Mouse (Mus musculus): Measurements from ENCODE around the gene Rhpn2. TPM values are rescaled to one million over a fixed set of nuclear protein-coding genes. Genes with fewer than 3 reads are reported as not detected.

The Rhpn2 gene
- polyA plus RNA-seq, 1 experiment: 0.08 TPM

DNA sequence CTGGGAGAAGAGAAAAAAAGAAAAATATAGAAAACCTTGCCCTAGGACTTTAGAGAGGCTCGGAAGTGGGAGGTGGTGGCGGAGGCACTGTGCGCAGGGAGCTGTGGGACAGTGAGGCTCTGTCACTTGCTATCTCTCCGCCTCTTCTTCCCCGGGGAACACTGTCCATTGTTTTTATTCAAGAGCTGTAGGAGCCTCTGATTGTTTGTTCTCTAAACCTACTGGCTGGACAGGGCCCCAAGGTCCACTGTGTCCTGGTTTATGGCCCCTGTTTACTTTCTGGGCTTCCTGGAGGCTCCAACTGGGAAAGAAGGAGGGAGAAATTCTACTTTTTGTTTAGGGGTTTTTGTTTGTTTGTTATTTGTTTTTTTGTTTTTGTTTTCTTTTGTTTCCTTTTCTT lies 6.2 kb downstream of the Rhpn2 start:
- no peak for TF ChIP-seq GATA1 (IDR thresholded peaks at IDR 0.05; ENCODE audit: low read length)

DNA sequence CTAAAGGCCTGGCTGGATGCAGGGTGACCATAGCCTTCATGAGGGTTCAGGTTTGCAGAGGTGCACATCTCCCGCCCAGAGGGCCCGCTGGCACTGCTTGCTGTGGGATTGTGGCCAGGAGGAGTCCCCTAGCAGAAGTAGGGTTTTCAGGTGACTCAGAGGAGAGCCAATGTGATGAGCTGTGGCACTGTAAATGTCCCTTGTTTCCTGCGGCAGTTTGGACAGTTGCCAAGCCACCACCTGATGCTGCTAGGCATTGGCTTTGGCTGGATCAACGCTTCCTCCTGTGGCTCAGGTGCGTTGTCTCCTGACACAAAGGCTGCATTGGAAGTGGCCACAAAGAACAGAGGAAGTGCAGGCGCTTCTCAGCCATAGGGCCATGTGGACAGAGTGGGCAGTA lies 7.3 kb downstream of the Rhpn2 start:
- no peak for TF ChIP-seq GATA1 (IDR thresholded peaks at IDR 0.05; ENCODE audit: low read length)

DNA sequence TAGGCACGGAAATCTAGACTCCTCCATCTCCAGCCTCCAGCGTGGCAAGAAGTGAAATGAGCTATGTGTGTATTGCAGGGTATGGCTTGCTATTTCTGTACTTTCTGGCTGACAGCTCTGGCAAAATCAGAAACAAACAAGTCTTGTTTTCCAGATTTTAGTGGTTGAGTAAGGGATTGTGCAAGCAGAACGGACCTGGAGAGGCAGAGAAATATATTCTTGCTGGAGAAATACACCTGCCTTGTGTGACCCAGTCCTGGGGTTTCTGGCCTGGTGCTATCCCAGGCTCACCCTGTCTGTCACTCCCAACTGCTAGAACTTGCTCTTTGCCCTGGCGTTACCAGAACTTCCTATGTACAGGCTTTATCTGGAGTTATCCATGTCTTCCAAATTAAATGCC lies 8.5 kb downstream of the Rhpn2 start:
- TF ChIP-seq GATA1 (IDR thresholded peaks at IDR 0.05; ENCODE audit: low read length): no peak

DNA sequence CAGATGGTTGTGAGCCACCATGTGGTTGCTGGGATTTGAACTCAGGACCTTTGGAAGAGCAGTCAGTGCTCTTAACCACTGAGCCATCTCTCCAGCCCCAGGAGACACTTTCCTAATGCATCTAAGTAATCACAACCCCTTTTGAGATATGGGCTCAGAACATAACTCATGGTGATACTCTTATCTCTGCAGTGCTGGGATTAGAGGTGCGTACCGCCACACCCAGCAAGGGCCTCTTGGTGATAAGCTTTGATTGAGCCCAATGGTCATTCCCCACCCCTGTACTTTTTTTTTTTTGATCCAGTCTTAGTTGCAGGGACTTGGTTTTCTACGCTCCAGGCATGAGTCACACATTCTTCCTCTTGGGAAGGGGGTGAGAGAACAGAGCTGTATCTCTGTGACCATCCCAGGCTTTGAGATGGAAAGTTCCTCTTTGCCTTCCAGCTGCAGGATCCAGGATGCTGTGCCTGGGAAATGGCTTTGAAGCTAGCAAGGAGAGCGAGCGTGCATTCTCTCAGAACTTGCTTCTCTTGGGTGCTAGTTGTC lies 10.9 kb downstream of the Rhpn2 start:
- no peak for TF ChIP-seq GATA1 (IDR thresholded peaks at IDR 0.05; ENCODE audit: low read length)

DNA sequence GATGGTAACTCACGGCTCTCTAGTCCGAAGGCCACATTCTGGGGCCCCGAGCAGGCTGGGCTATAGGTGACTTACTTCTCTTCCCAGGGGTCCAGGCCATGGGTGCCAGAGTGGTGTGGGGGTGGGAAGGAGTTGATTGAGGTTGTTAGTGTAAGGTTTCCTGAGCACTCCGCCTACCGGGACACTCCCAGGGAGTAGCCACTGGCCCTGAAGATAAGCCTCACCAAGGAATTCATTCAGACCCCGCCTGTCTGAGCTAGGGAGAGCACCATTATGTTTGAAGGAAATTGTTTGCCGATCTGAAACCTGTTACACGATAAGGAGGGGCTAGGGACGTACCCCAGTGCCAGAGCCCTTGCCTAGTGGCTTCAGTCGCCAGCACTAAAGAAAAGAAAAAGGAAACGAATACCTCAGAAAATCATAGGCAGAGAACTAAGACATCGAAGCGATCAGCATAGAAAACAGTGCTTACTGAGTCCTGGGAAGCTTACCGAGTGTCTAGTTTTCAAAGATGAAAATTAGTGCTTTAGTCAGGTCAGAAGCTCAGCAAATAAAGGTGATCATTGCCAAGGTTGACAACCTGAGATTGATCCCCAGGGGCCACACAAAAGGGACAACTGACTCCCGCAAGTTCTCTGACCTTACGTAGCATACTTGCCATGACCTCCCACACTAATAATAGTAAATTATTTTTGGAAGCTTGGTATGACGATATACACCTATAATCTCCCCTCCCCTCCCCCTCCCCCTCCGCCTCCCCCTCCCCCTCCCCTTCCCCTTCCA lies 14.1 kb downstream of the Rhpn2 start:
- no peak for TF ChIP-seq GATA1 (IDR thresholded peaks at IDR 0.05; ENCODE audit: low read length)

DNA sequence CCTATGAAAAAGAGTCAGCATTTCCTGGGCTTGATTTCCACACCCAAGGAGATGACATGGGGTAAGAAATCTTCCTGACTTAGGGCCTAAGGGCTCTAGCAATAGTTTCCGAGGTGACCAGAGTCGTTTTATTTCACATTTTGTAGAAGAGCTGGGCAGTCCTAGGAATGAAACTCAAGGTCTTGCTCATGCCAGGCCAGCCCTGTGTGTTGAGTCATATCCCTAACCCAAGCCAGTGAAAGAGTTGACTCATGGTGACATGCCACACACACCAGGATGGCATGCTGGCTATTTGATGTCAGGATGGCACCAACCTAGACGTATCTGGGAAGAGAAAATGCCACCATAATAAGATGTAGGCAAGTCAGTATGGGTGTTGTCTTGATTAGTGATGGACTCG lies 15.1 kb downstream of the Rhpn2 start:
- no peak for TF ChIP-seq GATA1 (IDR thresholded peaks at IDR 0.05; ENCODE audit: low read length)

DNA sequence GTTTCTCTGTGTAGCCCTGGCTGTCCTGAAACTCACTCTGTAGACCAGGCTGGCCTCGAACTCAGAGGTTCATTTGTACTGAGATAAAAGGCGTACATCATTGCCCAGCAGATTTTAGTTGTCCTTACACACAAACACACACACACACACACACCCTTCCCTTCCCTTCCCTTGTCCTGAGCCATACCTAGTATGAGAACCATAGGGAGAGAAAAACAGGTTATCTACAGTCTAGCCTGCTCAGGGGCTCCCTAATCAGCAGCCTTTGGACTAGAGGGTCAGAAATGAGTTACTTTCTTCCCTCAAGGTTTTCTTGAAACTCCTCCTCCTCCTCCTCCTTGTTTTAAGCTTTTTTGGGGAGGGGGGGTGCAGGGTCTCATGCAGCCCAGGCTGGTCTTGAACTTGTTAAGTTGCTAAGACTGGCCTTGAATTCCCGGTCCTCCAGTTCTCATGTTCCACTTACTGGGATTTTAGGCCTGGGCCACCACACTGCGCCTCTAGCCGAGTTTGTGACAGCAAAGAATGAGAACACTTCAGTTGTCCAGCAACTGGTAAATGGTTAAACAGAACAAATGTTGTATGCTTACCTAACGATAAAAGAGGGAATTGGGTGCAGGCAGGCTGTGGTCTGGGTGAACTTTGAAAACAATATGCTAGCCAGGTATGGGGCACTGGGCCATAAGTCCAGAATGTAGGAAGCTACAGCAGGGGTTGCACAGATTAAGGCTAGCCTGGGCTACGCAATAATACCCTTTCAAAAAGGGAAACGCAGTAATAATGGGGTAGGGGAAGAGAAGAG lies 16.1 kb downstream of the Rhpn2 start:
- TF ChIP-seq GATA1 (IDR thresholded peaks at IDR 0.05; ENCODE audit: low read length): no peak

DNA sequence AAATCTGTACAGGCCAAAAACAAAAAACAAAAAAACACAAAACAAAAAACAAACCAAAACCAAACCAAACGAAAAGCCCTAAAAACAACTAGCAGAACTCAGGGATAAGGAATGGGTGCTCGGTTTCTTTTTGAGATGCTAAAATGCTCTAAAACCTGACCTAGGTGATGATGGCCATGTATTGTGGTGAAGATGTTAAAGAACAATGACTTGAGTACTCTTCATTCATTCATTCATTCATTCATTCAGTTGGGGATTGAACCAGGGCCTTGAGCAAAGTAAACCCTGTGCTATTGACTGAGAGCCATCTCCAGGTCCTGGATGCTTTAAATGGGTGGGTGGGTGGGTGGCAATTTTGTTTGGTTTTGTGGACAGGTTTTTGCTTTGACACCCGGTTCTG lies 17.2 kb downstream of the Rhpn2 start:
- TF ChIP-seq GATA1 (IDR thresholded peaks at IDR 0.05; ENCODE audit: low read length): no peak

DNA sequence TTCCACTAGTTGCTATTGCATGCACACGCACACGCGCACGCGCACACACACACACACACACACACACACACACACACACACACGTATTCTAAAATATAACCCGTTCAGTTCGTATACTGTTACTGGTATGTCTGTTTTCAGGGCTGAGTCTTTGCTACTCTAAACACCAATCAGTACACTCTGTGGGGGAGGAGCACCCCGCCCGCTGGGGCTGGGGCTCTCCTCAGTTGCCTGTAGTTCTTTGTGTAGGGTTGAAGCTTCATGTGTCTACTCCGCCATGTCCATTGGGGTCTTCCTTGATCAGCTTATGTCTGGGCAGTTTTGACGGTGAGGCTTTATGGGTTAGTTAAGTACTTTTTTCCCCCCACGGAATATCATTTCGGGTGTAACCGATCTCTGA lies 19.3 kb downstream of the Rhpn2 start:
- TF ChIP-seq GATA1 (IDR thresholded peaks at IDR 0.05; ENCODE audit: low read length): no peak

DNA sequence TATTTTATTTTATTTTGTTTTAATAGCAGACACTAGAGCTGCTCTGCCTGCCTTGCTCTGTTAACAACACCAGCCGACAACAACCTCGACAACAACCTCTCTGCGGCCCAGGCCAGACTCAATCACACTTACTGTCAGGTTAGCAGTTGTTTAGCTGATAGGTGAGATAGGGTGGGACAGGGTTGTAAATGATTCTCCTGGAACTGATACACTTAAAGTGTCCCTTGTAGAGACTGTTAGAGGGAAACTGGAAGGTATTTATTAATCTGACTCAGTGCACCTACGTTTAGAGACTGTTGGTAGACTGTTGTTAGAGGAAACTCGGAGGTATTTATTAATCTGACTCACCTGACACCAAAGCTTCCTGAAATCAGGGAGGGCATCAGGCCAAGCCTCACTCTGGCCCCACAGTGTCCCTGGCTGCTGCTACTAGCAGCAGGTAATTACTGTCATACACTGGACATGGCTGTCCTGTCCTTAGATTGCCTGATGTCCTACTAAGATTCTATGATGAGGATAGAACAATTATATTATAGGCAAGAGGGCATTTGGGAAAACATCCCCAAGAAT lies 21.4 kb downstream of the Rhpn2 start:
- no peak for TF ChIP-seq GATA1 (IDR thresholded peaks at IDR 0.05; ENCODE audit: low read length)

DNA sequence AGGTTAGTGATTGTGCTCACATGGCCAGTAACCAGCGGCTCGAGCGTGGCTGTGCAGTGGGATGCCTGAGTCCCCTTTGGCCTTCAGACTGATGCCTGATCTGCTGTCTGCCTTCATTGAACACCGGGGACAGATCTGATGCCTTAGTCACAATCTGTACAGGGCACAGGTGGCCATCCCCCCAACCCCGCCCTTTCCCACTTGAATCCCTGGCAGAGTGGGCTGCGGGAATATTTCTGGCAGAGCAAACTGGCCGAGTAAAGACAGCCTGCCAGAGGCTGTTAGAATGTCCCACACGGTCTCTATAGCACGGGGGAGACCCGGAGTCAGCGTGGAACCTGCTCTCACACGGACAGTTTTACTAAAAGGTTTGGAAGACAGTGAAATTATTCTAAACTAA lies 23.7 kb downstream of the Rhpn2 start:
- TF ChIP-seq GATA1 (IDR thresholded peaks at IDR 0.05; ENCODE audit: low read length): no peak

DNA sequence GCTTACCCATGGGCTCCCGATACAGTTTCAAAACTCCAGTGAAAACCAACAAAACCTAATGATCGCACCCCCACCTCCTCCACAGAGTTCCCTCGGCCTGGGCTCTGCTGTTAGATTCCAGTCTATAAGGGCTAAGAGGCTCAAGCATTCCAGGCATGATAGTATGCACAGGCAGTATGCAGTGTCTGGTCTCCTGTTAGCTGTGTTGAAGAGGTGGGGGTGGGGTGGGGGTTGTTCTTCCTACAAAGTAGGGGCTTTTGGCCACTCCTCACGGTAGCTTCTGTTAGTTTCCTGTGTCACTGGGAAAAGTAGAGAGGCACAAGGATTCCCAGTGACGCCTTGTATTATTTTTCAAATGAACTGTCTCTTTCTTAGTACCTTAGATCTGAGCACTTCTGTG lies 28.3 kb downstream of the Rhpn2 start:
- TF ChIP-seq GATA1 (IDR thresholded peaks at IDR 0.05; ENCODE audit: low read length): no peak

DNA sequence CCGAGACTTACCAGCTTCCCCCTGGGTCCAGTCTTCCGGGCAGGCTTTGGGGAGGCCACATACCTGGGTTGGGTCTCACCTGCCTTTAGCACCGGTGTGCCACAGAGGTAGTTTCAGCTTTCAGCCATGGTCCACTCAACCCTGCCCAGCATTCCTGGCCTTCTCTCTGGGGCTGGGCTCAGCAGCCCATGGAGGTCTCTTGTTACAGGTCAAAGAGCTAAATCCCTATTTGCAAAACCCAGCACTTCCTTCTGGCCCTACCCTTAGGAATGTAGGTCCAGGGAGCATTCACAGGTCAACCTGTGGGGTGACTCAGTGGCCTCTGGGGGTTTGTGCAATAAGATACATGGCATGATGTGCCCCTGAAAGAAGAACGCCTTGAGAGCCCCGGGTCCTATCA lies 28.9 kb downstream of the Rhpn2 start:
- TF ChIP-seq GATA1 (IDR thresholded peaks at IDR 0.05; ENCODE audit: low read length): no peak

DNA sequence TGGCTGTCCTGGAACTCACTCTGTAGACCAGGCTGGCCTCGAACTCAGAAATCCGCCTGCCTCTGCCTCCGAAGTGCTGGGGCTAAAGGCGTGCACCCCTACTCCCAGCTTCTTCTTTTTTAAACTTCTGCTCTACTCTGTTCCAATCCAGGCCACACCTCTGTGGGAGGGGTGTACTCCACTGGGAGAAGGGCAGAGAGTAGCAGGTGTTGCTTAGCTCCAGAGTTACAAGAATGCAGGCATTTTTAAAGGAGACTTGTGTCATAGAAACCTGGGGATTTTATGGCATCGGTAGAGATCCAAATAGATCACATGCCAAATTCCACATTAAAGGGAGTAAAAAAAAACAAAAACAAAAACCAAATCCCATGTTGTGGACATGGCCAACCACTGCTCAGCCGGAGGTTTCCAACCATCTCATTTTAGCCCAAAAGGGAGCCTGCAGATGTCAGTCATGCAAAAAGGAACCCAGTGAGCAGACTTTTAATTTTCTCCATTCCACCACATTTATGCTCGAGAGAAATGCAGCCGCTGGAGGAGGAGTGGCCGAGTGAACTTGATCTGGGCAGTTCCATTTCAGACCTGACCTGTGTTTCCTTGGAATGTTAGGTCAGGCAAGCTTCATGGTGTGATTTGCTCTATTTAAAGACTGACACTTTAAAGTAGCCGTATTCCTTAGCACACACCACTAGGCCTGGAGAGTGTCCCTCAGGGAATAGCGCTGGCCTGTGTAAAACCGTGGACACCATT lies 31.4 kb downstream of the Rhpn2 start:
- no peak for TF ChIP-seq GATA1 (IDR thresholded peaks at IDR 0.05; ENCODE audit: low read length)

DNA sequence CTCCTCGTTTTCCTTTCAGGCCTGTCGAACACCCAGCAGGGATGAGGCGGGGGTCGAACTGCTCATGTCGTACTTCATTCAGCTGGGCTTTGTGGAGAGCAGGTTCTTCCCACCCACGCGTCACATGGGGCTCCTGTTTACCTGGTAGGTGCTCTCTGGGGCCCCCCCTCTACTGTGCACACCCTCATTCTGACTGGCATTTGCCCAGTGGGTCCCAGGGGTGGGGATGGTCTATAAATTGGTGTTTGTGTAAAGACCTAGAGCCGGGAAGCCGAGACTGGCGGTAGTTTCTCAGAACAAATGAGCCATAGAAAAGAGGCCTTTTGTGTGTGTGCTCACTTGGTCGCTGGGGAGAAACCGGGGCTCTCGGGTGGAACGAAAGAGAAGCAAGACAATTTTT lies 37.1 kb downstream of the Rhpn2 start:
- TF ChIP-seq GATA1 (IDR thresholded peaks at IDR 0.05; ENCODE audit: low read length): no peak
